Mouse (Mus musculus) midbrain, postnatal 0 days (tissue): Measurements from ENCODE around the gene Ubn1. TPM values are rescaled to one million over a fixed set of nuclear protein-coding genes. Genes with fewer than 3 reads are reported as not detected.

ENCODE experiments used
- ATAC-seq: fragments of 200-750 bp; cut with Nextera tagmentation; 2 replicates; pipeline ENCODE4 v1.8.0; 2017; ENCODE audit warnings: moderate number of reproducible peaks, mild to moderate bottlenecking, moderate TSS enrichment, moderate library complexity; ENCODE audit not compliant: low FRiP score
- DNase-seq: peaks from one replicate; pipeline ENCODE4 v3.0.0-alpha.2; 2015; ENCODE audit warnings: low spot score
- H3K27ac ChIP-seq: fragments of 300-500 bp; sonication (generic); 2 replicates; pipeline ENCODE4 v1.5.1; 2014; ENCODE audit warnings: low read depth, mild to moderate bottlenecking, low read length, mixed read lengths
- H3K27me3 ChIP-seq: fragments of 300-500 bp; sonication (generic); 2 replicates; pipeline ENCODE4 v1.6.1; 2014; ENCODE audit warnings: low read length, control low read depth, mixed read lengths; ENCODE audit not compliant: insufficient read depth
- H3K36me3 ChIP-seq: fragments of 300-500 bp; sonication (generic); 2 replicates; pipeline ENCODE4 v1.6.1; 2014; ENCODE audit warnings: low read length, control low read depth, mixed read lengths; ENCODE audit not compliant: insufficient read depth
- H3K4me1 ChIP-seq: fragments of 300-500 bp; sonication (generic); 2 replicates; pipeline ENCODE4 v1.6.1; 2014; ENCODE audit warnings: mild to moderate bottlenecking, control low read depth, antibody characterized with exemption, low read length, mixed read lengths; ENCODE audit not compliant: insufficient read depth
- H3K4me2 ChIP-seq: fragments of 300-500 bp; sonication (generic); 2 replicates; pipeline ENCODE4 v1.6.1; 2014; ENCODE audit warnings: low read depth, mild to moderate bottlenecking, low read length, mixed read lengths; ENCODE audit not compliant: poor library complexity, severe bottlenecking
- H3K4me3 ChIP-seq: fragments of 300-500 bp; sonication (generic); 2 replicates; pipeline ENCODE4 v1.5.1; 2014; ENCODE audit warnings: low read depth, mild to moderate bottlenecking, low read length, moderate library complexity
- H3K9ac ChIP-seq: fragments of 300-500 bp; sonication (generic); replicated peaks from 2 replicates; pipeline ENCODE4 v1.6.1; 2014; ENCODE audit warnings: mild to moderate bottlenecking, low read length, moderate library complexity, mixed read lengths; ENCODE audit not compliant: poor library complexity, severe bottlenecking
- H3K9me3 ChIP-seq: fragments of 300-500 bp; sonication (generic); 2 replicates; pipeline ENCODE4 v1.6.1; 2016; ENCODE audit warnings: low read length, control low read depth
- CTCF ChIP-seq: IDR thresholded peaks from 2 replicates; pipeline ENCODE4 v1.5.1; 2016; ENCODE audit warnings: antibody characterized with exemption, mild to moderate bottlenecking
- WGBS: fragments of 180-500 bp; shearing (Covaris S2); extraction: QIAGEN DNeasy Blood & Tissue Kit; methylation state at CpG from one replicate; pipeline ENCODE4 v1.1.7; 2014; 5-methylcytosine and 5-hydroxymethylcytosine counted together
- polyA plus RNA-seq: library from polyadenylated mRNA; unstranded; fragments of >200 nt; fragmentation: Nextera tagmentation; extraction: Ambion mirVana; gene quantifications from 2 replicates; pipeline ENCODE4 v1.2.1, GENCODE M21; 2015
- total RNA-seq: library from RNA; depleted of rRNA; stranded (reverse); fragments of >200 nt; gene quantifications from 2 replicates; pipeline ENCODE4 v1.2.3, GENCODE M21; 2014; rRNA removed

The Ubn1 gene
- total RNA-seq (28.4 and 28.9 TPM in 2 replicates), polyA plus RNA-seq (5.8 and 7.0 TPM in 2 replicates)

DNA sequence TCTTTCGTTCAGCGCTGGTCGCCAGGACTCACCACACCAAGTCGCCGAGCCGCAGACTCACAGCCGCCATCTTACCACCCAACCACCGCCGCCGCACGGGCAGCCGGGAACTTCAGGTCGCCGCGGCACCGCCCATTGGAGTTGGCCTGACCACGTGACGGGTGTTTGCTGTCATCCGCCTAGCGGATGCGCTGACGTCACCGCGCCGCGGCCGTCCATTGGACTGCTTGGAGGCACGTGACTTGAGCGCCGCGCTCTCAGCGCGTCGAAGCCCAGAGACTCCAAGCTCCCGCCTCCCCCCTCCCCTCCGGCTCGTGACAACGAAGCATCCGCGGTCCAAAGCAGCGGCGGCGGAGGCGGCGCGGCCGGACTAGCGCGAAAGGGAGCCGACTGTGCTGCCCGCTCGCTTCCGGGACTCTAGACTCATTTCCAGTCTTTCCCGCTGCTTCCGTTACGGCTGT, at the start of gene Ubn1, which contains the start of gene Glyr1:
Ubn1 (plus strand) TSS at position 284 of the 461 bp plus-strand sequence.
Glyr1 (minus strand) TSS at position 90 of the 461 bp plus-strand sequence.
- ATAC-seq (peak; percentile 100), DNase-seq (peak; percentile 100)
- H3K9me3 ChIP-seq = no peaks in the 10 kb centered on the region
- peaks cover 7% of the 10 kb centered on the region; the same call in 1 of the 2 replicates for H3K4me1 ChIP-seq
- peak within 1 kb of the TSS; percentile 90 for H3K9ac ChIP-seq
- no peaks in the 10 kb centered on the region for H3K27me3 ChIP-seq
- peak within 1 kb of the TSS; percentile 98 for H3K4me3 ChIP-seq
- peak within 1 kb of the TSS; percentile 97 for H3K27ac ChIP-seq
- under 1% methylated on average over 46 of the region's 56 CpGs for WGBS
- H3K4me2 ChIP-seq = peak within 1 kb of the TSS; percentile 92
- no peak; the same call in 1 of the 2 replicates for TF ChIP-seq CTCF
- peaks cover 18% of the 10 kb centered on the region for H3K36me3 ChIP-seq

- H3K9me3 ChIP-seq = no peaks in the 10 kb centered on the region
- no peak for ATAC-seq
- 65% methylated on average over 3 of the region's 3 CpGs for WGBS
- no peak overlapping the region for H3K4me3 ChIP-seq
- no peak overlapping the region for H3K4me2 ChIP-seq
- no peak overlapping the region for H3K27ac ChIP-seq
- no peak for TF ChIP-seq CTCF
- H3K36me3 ChIP-seq = no peaks in the 10 kb centered on the region
- H3K4me1 ChIP-seq = no peaks in the 10 kb centered on the region
- H3K9ac ChIP-seq = no peak overlapping the region
- no peak for DNase-seq
- H3K27me3 ChIP-seq = no peaks in the 10 kb centered on the region
These were observed 49.2 kb upstream of the Ubn1 start for GRCm38 (mm10) chr16:5000611-5001010.

- Histone ChIP-seq H3K4me2 (no peak within 1 kb of the TSS), H3K36me3 (peaks cover 5% of the 10 kb centered on the region; the same call in 1 of the 2 replicates), H3K4me1 (no peaks in the 10 kb centered on the region; the same call in 1 of the 2 replicates), H3K4me3 (no peak within 1 kb of the TSS), H3K9ac (no peak within 1 kb of the TSS), H3K27me3 (no peaks in the 10 kb centered on the region), H3K9me3 (no peaks in the 10 kb centered on the region), H3K27ac (no peak within 1 kb of the TSS)
- TF ChIP-seq CTCF = no peak
- ATAC-seq (no peak), DNase-seq (no peak)
- 65% methylated on average over 5 of the region's 5 CpGs for WGBS
These were observed 42.8 kb upstream of the Ubn1 start, which contains the start of gene Smim22 for GRCm38 (mm10) chr16:5007067-5007466. Gene Smim22, plus strand, starts transcription at chr16:5007288.

- Histone ChIP-seq H3K9me3 (no peaks in the 10 kb centered on the region), H3K4me1 (peaks cover 4% of the 10 kb centered on the region; the same call in 1 of the 2 replicates), H3K27ac (no peak overlapping the region), H3K9ac (no peak overlapping the region), H3K27me3 (no peaks in the 10 kb centered on the region), H3K4me2 (no peak overlapping the region), H3K36me3 (peaks cover 5% of the 10 kb centered on the region; the same call in 1 of the 2 replicates), H3K4me3 (no peak overlapping the region)
- 54% methylated on average over 6 of the region's 6 CpGs for WGBS
- no peak for DNase-seq
- 0 out of 2 replicates have a peak, but pooled peaks have one; percentile 5 for ATAC-seq
- TF ChIP-seq CTCF = no peak
These were observed 42.4 kb upstream of the Ubn1 start for GRCm38 (mm10) chr16:5007492-5007891.

DNA sequence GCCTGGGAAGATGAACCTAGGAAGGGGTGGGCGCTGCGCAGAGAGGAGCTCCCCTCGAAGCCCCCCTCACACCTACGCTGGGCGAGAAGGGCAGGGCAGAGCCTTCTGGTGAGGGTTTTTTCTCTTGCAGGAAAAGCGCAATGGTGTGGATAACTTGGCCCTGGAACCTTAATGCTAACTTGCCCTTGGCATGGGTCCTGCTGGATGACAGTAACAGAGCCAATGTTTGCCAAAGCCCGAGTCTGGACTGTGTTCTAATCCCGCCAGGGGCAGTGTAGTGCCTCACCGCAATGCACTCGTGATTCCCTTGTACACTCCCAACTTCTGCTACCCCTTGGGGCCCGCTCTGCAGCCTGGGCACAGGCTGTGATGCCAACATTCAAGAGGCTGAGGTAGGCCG, 41.8 kb upstream of the Ubn1 start:
- Histone ChIP-seq H3K4me1 (peaks cover 7% of the 10 kb centered on the region; the same call in 1 of the 2 replicates), H3K9me3 (no peaks in the 10 kb centered on the region), H3K36me3 (peaks cover 5% of the 10 kb centered on the region; the same call in 1 of the 2 replicates), H3K9ac (no peak overlapping the region), H3K27me3 (no peaks in the 10 kb centered on the region), H3K27ac (no peak overlapping the region), H3K4me3 (no peak overlapping the region), H3K4me2 (no peak overlapping the region)
- no peak for ATAC-seq
- TF ChIP-seq CTCF = no peak
- WGBS = 86% methylated on average over 12 of the region's 12 CpGs
- DNase-seq = no peak

DNA sequence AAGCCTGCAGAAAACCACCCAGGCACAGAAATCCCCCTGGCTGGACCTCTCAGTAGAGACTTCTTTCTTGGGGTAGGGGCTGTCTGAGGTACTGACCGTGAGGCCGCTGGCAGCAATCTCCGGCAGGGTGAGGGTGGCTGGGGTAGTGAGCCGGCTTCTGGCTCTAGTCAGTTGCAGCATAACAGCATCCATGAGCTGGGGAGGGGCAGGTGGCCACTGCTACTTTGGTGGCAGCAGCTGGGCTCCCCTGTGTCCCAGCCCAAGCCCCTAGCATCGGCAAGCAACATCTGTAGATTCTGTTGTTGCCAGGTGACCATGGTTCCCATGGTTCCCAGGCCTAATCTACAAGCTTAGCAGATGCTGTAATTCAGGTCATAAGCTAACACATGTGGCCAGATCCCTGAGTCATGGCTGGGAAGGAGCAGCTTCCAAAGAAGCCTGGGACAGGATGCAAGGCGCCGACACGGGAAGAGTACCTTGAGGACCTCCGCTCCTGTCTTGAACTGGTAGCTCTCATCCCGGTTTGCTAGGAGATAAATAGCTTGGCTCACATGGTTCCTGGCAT, 39.4 kb upstream of the Ubn1 start:
- no peak for ATAC-seq
- WGBS = 80% methylated on average over 10 of the region's 10 CpGs
- Histone ChIP-seq H3K9me3 (no peaks in the 10 kb centered on the region), H3K4me1 (peaks cover 7% of the 10 kb centered on the region; the same call in 1 of the 2 replicates), H3K4me2 (no peak overlapping the region), H3K27me3 (no peaks in the 10 kb centered on the region), H3K36me3 (peaks cover 13% of the 10 kb centered on the region), H3K4me3 (no peak overlapping the region), H3K9ac (no peak overlapping the region), H3K27ac (no peak overlapping the region)
- DNase-seq = peak; percentile 15
- no peak for TF ChIP-seq CTCF
